Mouse (Mus musculus) liver, embryonic 13.5 days (tissue): ENCODE results near the gene Ephb3. TPM values are rescaled to one million over a fixed set of nuclear protein-coding genes. Genes with fewer than 3 reads are reported as not detected.
"Not testable (repeated sequence)": the region's sequence is repeated elsewhere in the genome, so short reads cannot be mapped to it uniquely, and the experiment has no call there.

Source experiments
- ATAC-seq: fragments of 200-750 bp; cut with Nextera tagmentation; 2 replicates; pipeline ENCODE4 v1.8.0; 2017; ENCODE audit warnings: low read depth, mild to moderate bottlenecking, moderate number of reproducible peaks, moderate library complexity
- DNase-seq: peaks from one replicate; pipeline ENCODE4 v3.0.0; 2022
- H3K27ac ChIP-seq: fragments of 300-500 bp; sonication (generic); 2 replicates; pipeline ENCODE4 v1.5.1; 2015; ENCODE audit warnings: moderate library complexity, mild to moderate bottlenecking, inconsistent platforms
- H3K27me3 ChIP-seq: fragments of 300-500 bp; sonication (generic); 2 replicates; pipeline ENCODE4 v1.6.1; 2015; ENCODE audit warnings: mild to moderate bottlenecking, inconsistent platforms
- H3K36me3 ChIP-seq: fragments of 300-500 bp; sonication (generic); 2 replicates; pipeline ENCODE4 v1.6.1; 2015; ENCODE audit warnings: mild to moderate bottlenecking, inconsistent platforms
- H3K4me1 ChIP-seq: fragments of 300-500 bp; sonication (generic); replicated peaks from 2 replicates; pipeline ENCODE4 v1.6.1; 2015; ENCODE audit warnings: inconsistent platforms
- H3K4me2 ChIP-seq: fragments of 300-500 bp; sonication (generic); 2 replicates; pipeline ENCODE4 v1.6.1; 2015; ENCODE audit warnings: inconsistent platforms, mild to moderate bottlenecking, moderate library complexity
- H3K4me3 ChIP-seq: fragments of 300-500 bp; sonication (generic); replicated peaks from 2 replicates; pipeline ENCODE4 v1.5.1; 2015; ENCODE audit warnings: mild to moderate bottlenecking, inconsistent platforms
- H3K9ac ChIP-seq: fragments of 300-500 bp; sonication (generic); 2 replicates; pipeline ENCODE4 v1.6.1; 2015; ENCODE audit warnings: mild to moderate bottlenecking, inconsistent platforms
- H3K9me3 ChIP-seq: fragments of 300-500 bp; sonication (generic); replicated peaks from 2 replicates; pipeline ENCODE4 v1.6.1; 2016; ENCODE audit warnings: inconsistent platforms
- WGBS: fragments of 180-500 bp; shearing (Covaris S2); methylation state at CpG from one replicate; pipeline ENCODE4 v1.1.7; 2015; ENCODE audit not compliant: insufficient replicate concordance; 5-methylcytosine and 5-hydroxymethylcytosine counted together
- polyA plus RNA-seq: library from polyadenylated mRNA; unstranded; fragments of >200 nt; fragmentation: Nextera tagmentation; extraction: Ambion mirVana; gene quantifications from 2 replicates; pipeline ENCODE4 v1.2.1, GENCODE M21; 2015

Ephb3 gene
- polyA plus RNA-seq = 0.91 and 1.0 TPM in 2 replicates

- H3K4me3 ChIP-seq = peak within 1 kb of the TSS; percentile 54
- no peaks in the 10 kb centered on the region for H3K9me3 ChIP-seq
- H3K36me3 ChIP-seq = no peaks in the 10 kb centered on the region
- peak within 1 kb of the TSS; percentile 50 for H3K9ac ChIP-seq
- under 1% methylated on average over 51 of the region's 51 CpGs for WGBS
- ATAC-seq = peak; percentile 93
- DNase-seq = peak; percentile 84
- peaks cover 12% of the 10 kb centered on the region for H3K4me1 ChIP-seq
- no peak within 1 kb of the TSS; the same call in 1 of the 2 replicates for H3K27ac ChIP-seq
- H3K4me2 ChIP-seq = peak within 1 kb of the TSS; percentile 63
- H3K27me3 ChIP-seq = peaks cover 82% of the 10 kb centered on the region
These were observed at the start of gene Ephb3 for GRCm38 (mm10) chr16:21204367-21205092. Gene Ephb3, plus strand, starts transcription at chr16:21204755.

GRCm38 (mm10) chr16:21156261-21156660, 48.3 kb upstream of the Ephb3 start:
- H3K9me3 ChIP-seq, H3K36me3 ChIP-seq, H3K4me1 ChIP-seq, H3K4me3 ChIP-seq, H3K27me3 ChIP-seq, DNase-seq, H3K9ac ChIP-seq, H3K4me2 ChIP-seq, ATAC-seq, H3K27ac ChIP-seq: not testable (repeated sequence)

- H3K4me2 ChIP-seq, H3K27ac ChIP-seq, H3K27me3 ChIP-seq, H3K4me3 ChIP-seq, H3K9me3 ChIP-seq, ATAC-seq, DNase-seq, H3K36me3 ChIP-seq, H3K9ac ChIP-seq, H3K4me1 ChIP-seq: not testable (repeated sequence)
- 75% methylated on average over 1 of the region's 1 CpGs for WGBS
These were observed 45.3 kb upstream of the Ephb3 start for GRCm38 (mm10) chr16:21159226-21159625.

GRCm38 (mm10) chr16:21163423-21163822, 41.1 kb upstream of the Ephb3 start:
- 60% methylated on average over 3 of the region's 3 CpGs for WGBS
- not testable (repeated sequence) for H3K27ac ChIP-seq, H3K4me2 ChIP-seq, H3K27me3 ChIP-seq, DNase-seq, H3K36me3 ChIP-seq, H3K4me1 ChIP-seq, H3K4me3 ChIP-seq, H3K9ac ChIP-seq, H3K9me3 ChIP-seq, ATAC-seq

GRCm38 (mm10) chr16:21165343-21166220, 39.0 kb upstream of the Ephb3 start:
- not testable (repeated sequence) for DNase-seq, H3K27me3 ChIP-seq, H3K27ac ChIP-seq, H3K4me3 ChIP-seq, H3K36me3 ChIP-seq, H3K9ac ChIP-seq, ATAC-seq, H3K4me2 ChIP-seq, H3K9me3 ChIP-seq, H3K4me1 ChIP-seq
- 16% methylated on average over 17 of the region's 19 CpGs for WGBS

GRCm38 (mm10) chr16:21168730-21169129, 35.8 kb upstream of the Ephb3 start:
- Histone ChIP-seq H3K27me3 (no peaks in the 10 kb centered on the region), H3K9me3 (no peaks in the 10 kb centered on the region), H3K4me1 (no peaks in the 10 kb centered on the region), H3K4me2 (no peak overlapping the region), H3K27ac (no peak overlapping the region), H3K36me3 (no peaks in the 10 kb centered on the region), H3K4me3 (no peak overlapping the region), H3K9ac (no peak overlapping the region)
- WGBS = 72% methylated on average over 13 of the region's 13 CpGs
- ATAC-seq (no peak), DNase-seq (no peak)

- Histone ChIP-seq H3K36me3 (no peaks in the 10 kb centered on the region), H3K4me1 (no peaks in the 10 kb centered on the region), H3K4me2 (no peak overlapping the region), H3K27ac (no peak overlapping the region), H3K4me3 (no peak overlapping the region), H3K27me3 (no peaks in the 10 kb centered on the region), H3K9me3 (no peaks in the 10 kb centered on the region), H3K9ac (no peak overlapping the region)
- no CpG with 5 or more reads among the region's 1 CpGs for WGBS
- ATAC-seq (no peak), DNase-seq (no peak)
These were observed 29.3 kb upstream of the Ephb3 start for GRCm38 (mm10) chr16:21175236-21175635.

- Histone ChIP-seq H3K9me3 (no peaks in the 10 kb centered on the region), H3K27ac (no peak overlapping the region), H3K4me3 (no peak overlapping the region), H3K4me1 (no peaks in the 10 kb centered on the region), H3K36me3 (no peaks in the 10 kb centered on the region), H3K9ac (no peak overlapping the region), H3K27me3 (no peaks in the 10 kb centered on the region), H3K4me2 (no peak overlapping the region)
- 23% methylated on average over 1 of the region's 1 CpGs for WGBS
- ATAC-seq = no peak
- no peak for DNase-seq
These were observed 22.4 kb upstream of the Ephb3 start for GRCm38 (mm10) chr16:21182108-21182507.

- ATAC-seq (no peak), DNase-seq (no peak)
- no peak overlapping the region for H3K27ac ChIP-seq
- no peaks in the 10 kb centered on the region for H3K36me3 ChIP-seq
- no peaks in the 10 kb centered on the region for H3K4me1 ChIP-seq
- H3K4me2 ChIP-seq = no peak overlapping the region
- H3K4me3 ChIP-seq = no peak overlapping the region
- H3K9me3 ChIP-seq = no peaks in the 10 kb centered on the region
- no peak overlapping the region for H3K9ac ChIP-seq
- no peaks in the 10 kb centered on the region for H3K27me3 ChIP-seq
These were observed 19.9 kb upstream of the Ephb3 start for GRCm38 (mm10) chr16:21184697-21185096.

- Histone ChIP-seq H3K4me2 (no peak overlapping the region), H3K36me3 (no peaks in the 10 kb centered on the region), H3K27ac (no peak overlapping the region), H3K9ac (no peak overlapping the region), H3K27me3 (no peaks in the 10 kb centered on the region), H3K9me3 (no peaks in the 10 kb centered on the region), H3K4me3 (no peak overlapping the region), H3K4me1 (no peaks in the 10 kb centered on the region)
- DNase-seq (no peak), ATAC-seq (no peak)
- 34% methylated on average over 7 of the region's 7 CpGs for WGBS
These were observed 17.0 kb upstream of the Ephb3 start for GRCm38 (mm10) chr16:21187568-21187967.

GRCm38 (mm10) chr16:21188345-21188744, 16.2 kb upstream of the Ephb3 start:
- no peaks in the 10 kb centered on the region for H3K27me3 ChIP-seq
- DNase-seq = no peak
- no peaks in the 10 kb centered on the region for H3K36me3 ChIP-seq
- no peak overlapping the region for H3K27ac ChIP-seq
- no peak for ATAC-seq
- no peaks in the 10 kb centered on the region for H3K9me3 ChIP-seq
- 65% methylated on average over 3 of the region's 3 CpGs for WGBS
- no peaks in the 10 kb centered on the region for H3K4me1 ChIP-seq
- H3K4me2 ChIP-seq = no peak overlapping the region
- H3K9ac ChIP-seq = no peak overlapping the region
- no peak overlapping the region for H3K4me3 ChIP-seq
